Mouse (Mus musculus) erythroblast, embryonic 14.5 days (primary cell): ENCODE measurements around the gene Rpp14. TPM values are rescaled to one million over a fixed set of nuclear protein-coding genes. Genes with fewer than 3 reads are reported as not detected.

Experiments used
- H3K27me3 ChIP-seq: 2 replicates; pipeline ENCODE4 v1.6.1; 2012; ENCODE audit warnings: inconsistent platforms; ENCODE audit not compliant: control insufficient read depth
- H3K36me3 ChIP-seq: 2 replicates; pipeline ENCODE4 v1.6.1; 2012; ENCODE audit warnings: mild to moderate bottlenecking, inconsistent platforms; ENCODE audit not compliant: control insufficient read depth
- H3K4me1 ChIP-seq: 2 replicates; pipeline ENCODE4 v1.6.1; 2012; ENCODE audit warnings: inconsistent platforms; ENCODE audit not compliant: control insufficient read depth
- H3K4me3 ChIP-seq: replicated peaks from 2 replicates; pipeline ENCODE3; 2012; ENCODE audit warnings: moderate library complexity, mild to moderate bottlenecking, inconsistent platforms
- H3K9me3 ChIP-seq: 2 replicates; pipeline ENCODE4 v1.6.1; 2012; ENCODE audit warnings: low read length, inconsistent platforms, mixed read lengths; ENCODE audit not compliant: control insufficient read depth
- GATA1 ChIP-seq: IDR thresholded peaks from 2 replicates; pipeline ENCODE4 v1.6.1; 2012; ENCODE audit warnings: low read length, inconsistent platforms, mixed read lengths
- TAL1 ChIP-seq: IDR thresholded peaks from 3 replicates; pipeline ENCODE4 v1.6.1; 2012; ENCODE audit warnings: low read length, inconsistent platforms, mixed read lengths
- polyA plus RNA-seq: library from polyadenylated mRNA; stranded (reverse); fragments of >175 nt; gene quantifications from 2 replicates; pipeline ENCODE4 v1.2.3, GENCODE M21; 2012

The Rpp14 gene
- polyA plus RNA-seq, 1 experiment, result 0.06 TPM

GRCm38 (mm10) chr14:8139724-8140710 is 59.9 kb downstream of the Rpp14 start:
- Histone ChIP-seq H3K27me3 (no peaks in the 10 kb centered on the region), H3K4me3 (no peak overlapping the region), H3K4me1 (no peaks in the 10 kb centered on the region; the same call in 1 of the 2 replicates), H3K36me3 (peaks cover 25% of the 10 kb centered on the region), H3K9me3 (no peaks in the 10 kb centered on the region)
- TF ChIP-seq TAL1, result no peak
- TF ChIP-seq GATA1, result no peak

GRCm38 (mm10) chr14:8141131-8141530 is 61.0 kb downstream of the Rpp14 start:
- Histone ChIP-seq H3K36me3 (peaks cover 30% of the 10 kb centered on the region), H3K9me3 (no peaks in the 10 kb centered on the region), H3K4me3 (no peak overlapping the region), H3K4me1 (no peaks in the 10 kb centered on the region; the same call in 1 of the 2 replicates), H3K27me3 (no peaks in the 10 kb centered on the region)
- TF ChIP-seq GATA1 (no peak), TAL1 (no peak)

Other genes starting within 250 kb of the Rpp14 start
- not detected in 2 replicates for gene Gm45521, start 123.1 kb upstream of the Rpp14 start, polyA plus RNA-seq
- gene Dnase1l3, start 85.8 kb upstream of the Rpp14 start, polyA plus RNA-seq, result 0.01 TPM in 1 of 2 replicates, not detected in the other
- not detected in 2 replicates for gene Abhd6, start 77.5 kb upstream of the Rpp14 start, polyA plus RNA-seq
- 0.14 and 0.34 TPM in 2 replicates for gene Pxk, start 17.8 kb downstream of the Rpp14 start, polyA plus RNA-seq
- gene Pdhb, start 92.7 kb downstream of the Rpp14 start, polyA plus RNA-seq, result 4.1 and 7.8 TPM in 2 replicates
- gene Kctd6, start 133.8 kb downstream of the Rpp14 start, polyA plus RNA-seq, result 0.13 and 0.15 TPM in 2 replicates
- not detected in 2 replicates for gene Acox2, start 179.0 kb downstream of the Rpp14 start, polyA plus RNA-seq
- gene Fam107a, start 237.7 kb downstream of the Rpp14 start, polyA plus RNA-seq, result not detected in 2 replicates